Mouse (Mus musculus) thymus, postnatal 4 days (tissue): Measurements from ENCODE around the gene Trpm7.

ENCODE experiments used
- DNase-seq: peaks from one replicate; pipeline ENCODE4 v3.0.0; 2021

Trpm7 gene

DNA sequence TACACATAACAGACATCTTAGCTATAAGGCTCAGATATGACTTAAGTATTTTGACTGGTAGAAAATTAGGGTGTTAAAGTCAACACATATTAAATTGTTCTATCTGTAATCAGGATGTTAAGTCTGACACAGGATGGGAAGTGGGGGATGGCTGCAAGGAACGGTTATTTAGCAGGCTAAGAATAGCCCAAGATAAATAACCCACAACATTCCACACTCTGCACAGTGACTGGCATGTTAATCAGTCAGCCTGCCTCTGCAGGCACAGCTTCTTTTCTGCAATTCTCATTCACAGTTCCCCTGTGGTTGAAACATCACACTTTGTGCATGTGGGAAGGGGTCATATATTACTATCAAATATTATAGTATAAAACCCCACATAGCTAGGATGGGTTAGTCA lies 60.2 kb downstream of the Trpm7 start:
- DNase-seq, result no peak

DNA sequence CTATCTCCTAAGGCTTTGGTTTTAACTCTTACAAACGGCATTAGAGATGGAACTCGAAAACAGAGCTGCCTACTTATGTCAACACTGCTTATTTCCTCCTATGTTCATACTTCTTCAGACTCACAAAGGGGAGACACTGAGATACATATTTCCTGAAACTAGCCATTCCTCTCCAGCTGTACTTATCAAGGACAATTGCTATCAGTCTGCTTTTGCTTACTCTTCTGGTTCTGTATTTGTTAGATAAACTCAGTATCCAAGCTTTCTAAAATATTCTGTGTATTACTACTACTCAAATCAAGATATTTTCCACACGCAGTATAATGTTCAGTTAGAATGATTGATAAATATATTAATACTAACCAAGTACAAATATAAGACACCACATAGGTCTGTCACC lies 74.0 kb downstream of the Trpm7 start:
- no peak for DNase-seq

DNA sequence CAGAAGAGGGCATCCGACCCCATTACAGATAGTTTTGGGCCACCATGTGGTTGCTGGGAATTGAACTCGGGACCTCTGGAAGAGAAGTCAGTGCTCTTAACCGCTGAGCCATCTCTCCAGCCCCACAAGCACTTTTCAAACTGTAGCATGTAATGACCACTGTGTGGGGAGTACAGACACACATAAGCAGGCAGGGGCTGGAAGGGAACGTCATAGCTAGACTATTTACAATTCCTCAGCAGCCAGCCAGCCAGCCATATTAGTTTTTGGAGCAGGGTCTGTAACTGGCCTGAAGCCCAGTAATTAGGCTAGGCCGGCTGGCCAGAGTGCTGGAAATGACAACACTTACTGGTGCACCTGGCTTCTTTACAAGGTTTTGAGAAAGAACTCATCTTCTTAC lies 77.6 kb downstream of the Trpm7 start:
- no peak for DNase-seq

- no peak for DNase-seq
Measured at GRCm38 (mm10) chr2:126795708-126796107, 80.3 kb downstream of the Trpm7 start.

DNA sequence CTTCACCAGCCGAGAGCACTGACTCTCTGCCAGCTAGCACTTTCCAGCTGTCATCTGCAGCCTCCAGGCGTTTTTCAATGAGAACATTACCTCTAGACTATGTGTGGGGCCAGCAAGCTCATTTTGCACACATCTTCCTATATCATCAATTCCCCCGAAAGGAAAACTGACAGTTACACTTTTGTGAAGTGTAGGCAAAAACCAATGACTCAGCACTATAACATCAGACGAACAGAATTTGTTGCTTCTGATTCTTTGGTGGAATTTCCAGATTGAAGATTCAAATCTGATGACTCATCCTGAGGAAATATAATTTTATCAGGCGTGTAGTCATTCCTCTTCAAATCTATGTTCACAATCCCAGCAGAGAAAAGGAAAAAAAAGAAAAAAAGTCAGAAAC lies 83.4 kb downstream of the Trpm7 start:
- no peak for DNase-seq

- DNase-seq, result no peak
Measured at GRCm38 (mm10) chr2:126787721-126788342, 88.2 kb downstream of the Trpm7 start.

GRCm38 (mm10) chr2:126783370-126783769 lies 92.7 kb downstream of the Trpm7 start, which contains the start of gene Usp50:
Gene Usp50 (minus strand): TSS chr2:126783470.
- no peak for DNase-seq

GRCm38 (mm10) chr2:126782433-126782832 lies 93.6 kb downstream of the Trpm7 start:
- no peak for DNase-seq

DNA sequence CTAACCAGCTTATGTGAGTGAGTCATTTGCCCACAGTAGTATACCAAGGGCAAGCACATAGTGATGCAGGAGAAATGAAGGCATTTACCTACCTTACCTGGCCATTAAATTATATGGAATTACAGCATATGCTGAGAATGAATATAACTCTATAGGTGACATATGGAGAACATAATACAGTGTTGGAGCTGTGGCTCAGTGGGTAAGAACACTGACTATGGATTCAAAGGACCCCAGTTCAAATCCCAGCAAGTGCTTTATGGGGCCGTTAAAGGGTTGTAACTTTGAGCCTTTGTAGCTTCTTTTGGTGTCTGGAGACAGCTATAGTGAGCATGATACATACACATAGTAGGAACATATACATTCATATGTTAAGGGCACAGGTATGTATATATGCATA lies 94.6 kb downstream of the Trpm7 start:
- DNase-seq, result no peak

DNA sequence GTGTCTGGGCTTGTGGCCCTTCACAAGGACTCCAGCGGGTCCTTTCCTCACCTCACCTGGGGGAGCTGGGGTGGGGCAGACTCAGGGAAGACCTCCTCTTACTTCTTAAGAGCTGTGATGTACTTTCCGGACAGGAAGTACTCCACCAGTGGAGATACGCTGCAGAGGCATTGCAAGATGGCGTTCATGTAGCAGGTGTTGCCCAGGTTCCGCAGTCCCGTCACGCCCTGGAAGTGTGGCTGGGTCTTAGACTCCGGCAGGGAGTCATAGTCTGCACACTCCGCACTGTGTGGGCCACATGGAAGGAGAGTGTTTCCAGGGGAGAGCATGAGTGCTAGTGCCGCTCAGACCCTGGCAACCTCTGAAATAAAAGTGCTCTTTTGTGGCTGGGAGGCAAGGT lies 95.7 kb downstream of the Trpm7 start:
- DNase-seq, result no peak

GRCm38 (mm10) chr2:126778806-126779205 lies 97.2 kb downstream of the Trpm7 start:
- no peak for DNase-seq

- DNase-seq, result no peak
Measured at GRCm38 (mm10) chr2:126776416-126776815, 99.6 kb downstream of the Trpm7 start.

DNA sequence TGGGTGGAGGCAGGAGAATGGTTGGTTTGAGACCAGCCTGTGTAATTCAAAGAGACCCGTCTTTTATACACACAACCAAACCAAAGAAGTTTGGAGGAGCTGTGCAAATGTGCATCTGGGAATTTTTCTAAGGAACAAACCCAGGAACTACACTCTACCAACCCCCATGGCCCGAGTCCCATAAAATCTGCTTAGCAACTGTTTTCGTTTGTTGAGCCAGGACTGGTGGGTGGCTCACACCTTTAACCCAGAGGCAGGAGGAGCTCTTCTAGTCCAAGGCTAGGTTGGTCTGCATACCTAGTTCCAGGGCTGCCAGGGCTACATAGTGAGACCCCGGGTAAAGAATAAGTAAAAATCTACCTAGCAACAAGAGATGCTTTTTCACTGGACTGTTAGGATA lies 100.1 kb downstream of the Trpm7 start:
- DNase-seq, result no peak

DNA sequence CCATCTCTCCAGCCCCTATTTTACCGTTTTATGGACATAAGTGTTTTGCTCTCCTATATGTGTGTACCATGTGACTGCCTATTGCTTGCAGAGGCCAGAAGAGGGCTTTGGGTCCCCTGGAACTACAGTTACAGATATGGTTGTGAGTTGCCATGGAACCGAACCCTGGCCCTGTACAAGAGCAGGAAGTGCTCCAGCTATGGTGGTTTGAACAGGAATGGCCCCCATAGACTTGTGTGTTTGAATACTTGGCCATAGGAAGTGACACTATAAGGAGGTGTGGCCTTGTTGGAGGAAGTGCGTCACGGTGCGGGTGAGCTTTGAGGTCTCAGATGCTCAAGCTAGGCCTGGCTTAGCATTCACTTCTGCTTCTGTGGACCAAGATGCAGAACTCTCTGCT lies 103.8 kb downstream of the Trpm7 start:
- no peak for DNase-seq

GRCm38 (mm10) chr2:126769431-126770181 lies 106.4 kb downstream of the Trpm7 start:
- no peak for DNase-seq

GRCm38 (mm10) chr2:126768194-126768593 lies 107.8 kb downstream of the Trpm7 start:
- DNase-seq, result no peak

DNA sequence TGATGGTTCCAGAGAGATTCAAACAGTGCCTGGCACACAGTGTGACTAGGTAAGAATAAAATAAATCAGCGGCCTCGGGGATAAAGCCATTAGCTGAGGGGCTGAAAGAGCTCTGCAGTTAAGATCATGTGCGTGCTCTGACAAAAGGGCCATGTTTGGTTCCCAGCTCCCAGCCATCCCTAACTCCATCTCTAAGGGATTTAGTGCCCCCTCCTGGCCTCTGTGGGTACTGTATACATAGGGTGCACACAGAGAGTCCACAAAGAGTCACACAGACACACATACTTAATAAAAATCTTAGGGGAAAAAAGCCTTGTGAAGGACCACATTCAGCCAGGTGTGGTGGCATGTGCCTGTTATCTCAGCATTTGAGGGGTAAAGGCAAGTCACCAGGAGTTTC lies 108.4 kb downstream of the Trpm7 start:
- DNase-seq, result peak; percentile 25

DNA sequence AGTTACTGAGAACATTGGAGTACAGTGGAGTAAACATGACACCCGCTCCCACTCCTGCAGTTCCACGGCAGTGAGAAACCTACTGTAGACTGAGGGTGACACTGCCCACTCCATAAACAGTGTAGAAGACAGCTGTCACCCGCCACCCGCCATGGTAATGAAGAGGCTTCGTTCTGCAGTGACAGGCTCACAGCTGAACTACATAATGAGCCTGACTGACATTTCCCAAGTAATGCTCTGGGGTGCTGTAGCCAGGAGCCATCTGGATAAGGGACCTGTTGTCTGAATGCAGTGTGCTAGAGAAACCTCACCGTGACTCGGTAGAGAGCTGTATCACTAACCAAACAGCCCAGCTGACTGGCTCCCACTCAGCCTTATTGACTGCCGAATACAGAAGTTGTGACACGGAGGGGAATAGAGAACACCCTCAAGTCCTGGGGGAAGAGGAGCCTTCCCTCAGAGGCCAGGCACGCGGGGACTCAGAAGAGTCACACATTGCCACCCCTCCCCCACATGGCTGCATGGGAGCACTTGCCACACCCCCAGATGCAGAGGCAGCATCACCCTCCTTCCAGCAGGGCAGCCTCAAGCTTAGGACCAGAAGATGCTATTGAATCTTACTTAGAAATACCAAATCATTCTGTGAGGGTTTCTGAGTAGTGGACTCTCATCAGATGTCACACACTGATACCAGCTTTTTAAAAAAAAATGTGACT lies 110.0 kb downstream of the Trpm7 start:
- peak; percentile 18 for DNase-seq

DNA sequence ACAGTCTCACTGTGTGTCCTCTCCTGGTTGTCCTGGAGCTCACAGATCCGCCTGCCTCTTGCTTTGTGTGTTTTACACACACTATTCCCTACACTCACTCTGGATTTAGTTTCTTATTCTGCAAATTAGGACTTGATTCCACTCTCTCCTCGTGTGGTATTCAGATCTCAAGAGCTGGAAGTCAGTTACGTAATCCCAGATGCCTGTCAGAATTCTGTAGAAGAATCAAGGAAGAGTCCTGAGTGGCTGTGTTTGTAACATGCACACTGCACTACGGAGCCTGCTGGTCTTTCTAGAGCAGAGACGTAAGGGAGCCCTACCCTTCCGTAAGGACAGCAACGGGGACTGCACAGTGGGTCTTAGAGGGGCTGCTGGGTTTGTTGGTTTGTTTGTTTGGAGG lies 116.7 kb downstream of the Trpm7 start:
- DNase-seq, result no peak

- DNase-seq, result no peak
Measured at GRCm38 (mm10) chr2:126755664-126756063, 120.4 kb downstream of the Trpm7 start.

- DNase-seq, result no peak
Measured at GRCm38 (mm10) chr2:126743389-126743788, 132.6 kb downstream of the Trpm7 start.
